Mouse (Mus musculus): ENCODE results near the gene Slc2a13.

DNA sequence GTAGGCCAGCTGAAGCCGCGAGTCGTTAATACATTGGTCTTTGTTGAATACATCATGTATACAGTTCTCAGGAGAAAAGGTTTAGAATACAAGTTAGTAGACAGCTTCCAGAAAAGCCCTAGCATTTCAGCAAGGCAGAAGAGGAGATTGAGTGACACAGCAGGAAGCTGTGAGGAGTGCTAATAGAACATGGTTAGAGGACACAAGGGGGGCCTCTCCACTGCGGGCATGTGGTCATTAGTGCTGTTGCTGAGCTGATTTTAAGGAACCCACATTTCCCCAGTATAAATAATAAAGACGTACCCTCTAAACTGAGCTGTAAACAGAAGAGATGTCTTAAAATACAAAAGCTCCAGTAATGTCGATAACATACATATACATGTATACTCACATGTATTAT is 322.2 kb downstream of the Slc2a13 start:
- no peak for TF ChIP-seq CTCF (conservative IDR thresholded peaks at IDR 0.05; ENCODE audit: low read length)
- no peak for TF ChIP-seq NANOG (IDR thresholded peaks at IDR 0.05; ENCODE audit: borderline replicate concordance, low read length)
- no peak for TF ChIP-seq POU5F1 (IDR thresholded peaks at IDR 0.05; ENCODE audit: borderline replicate concordance, low read length)
